Mouse (Mus musculus): ENCODE data around the gene Mup4. TPM values are rescaled to one million over a fixed set of nuclear protein-coding genes. Genes with fewer than 3 reads are reported as not detected.
A peak's percentile ranks its signal among the peaks of the same experiment; 100 is the strongest.
"Not testable (repeated sequence)": the region's sequence is repeated elsewhere in the genome, so short reads cannot be mapped to it uniquely, and the experiment has no call there.

Gene Mup4
- not detected for polyA plus RNA-seq (2021)

DNA sequence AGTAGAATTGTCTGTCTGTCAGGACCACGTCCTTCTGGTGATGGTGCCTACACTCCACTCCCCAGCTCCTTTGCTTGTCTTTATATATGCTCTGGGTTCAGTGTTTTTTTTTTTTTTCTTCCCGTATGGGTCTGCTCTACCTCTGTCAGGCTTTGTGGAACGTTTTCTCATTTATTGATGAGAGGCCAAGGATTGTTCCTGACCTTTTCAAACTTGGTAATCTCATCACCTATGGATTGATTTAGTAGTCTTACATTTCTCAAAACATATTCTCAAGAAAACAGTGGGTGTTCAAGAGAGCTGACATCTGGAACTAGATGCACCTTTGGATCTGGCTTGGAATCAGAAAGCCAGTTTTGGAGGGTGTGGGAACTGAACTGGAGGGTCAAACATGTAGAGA, at the start of gene Mup4:
TSS of gene Mup4 (minus strand) at position 101 of the 400 bp plus-strand sequence.
- in situ Hi-C loops (cut with MboI; ENCODE audit: low pct_unique_long_range_greater_than_20kb), result no loop called here
- DNase-seq (ENCODE audit: low read depth, low spot score) (no peak), ATAC-seq (no peak)
- TF ChIP-seq CTCF (IDR thresholded peaks at IDR 0.05), result no peak
- ChIA-PET POLR2A (no interaction called here), CTCF (no interaction called here)
- H3K27me3 ChIP-seq, result no peaks in the 10 kb centered on the region

DNA sequence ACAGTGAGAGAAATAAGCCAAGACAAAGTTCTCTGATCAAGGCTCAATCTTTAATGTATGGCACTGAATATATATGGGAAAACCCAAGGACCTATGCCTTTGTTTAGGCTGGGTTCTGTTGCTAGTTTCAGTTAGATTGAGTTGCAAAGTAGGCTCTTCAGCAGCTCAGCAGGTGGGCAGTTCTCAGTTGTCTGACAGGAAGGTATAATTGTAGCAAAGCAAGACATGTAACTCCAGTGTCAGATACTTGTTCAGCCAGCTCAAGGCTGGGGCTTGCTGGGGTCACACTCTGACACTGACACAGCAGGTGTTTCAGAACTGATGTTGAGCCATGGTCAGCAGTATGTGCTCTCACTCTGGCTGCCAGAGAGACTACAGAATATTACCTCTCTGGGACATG, 37.4 kb upstream of the Mup4 start:
- CTCF ChIA-PET; H3K27me3 ChIP-seq; POLR2A ChIA-PET; ATAC-seq; DNase-seq (ENCODE audit: low read depth, low spot score); in situ Hi-C loops (cut with MboI; ENCODE audit: low pct_unique_long_range_greater_than_20kb): not testable (repeated sequence)

DNA sequence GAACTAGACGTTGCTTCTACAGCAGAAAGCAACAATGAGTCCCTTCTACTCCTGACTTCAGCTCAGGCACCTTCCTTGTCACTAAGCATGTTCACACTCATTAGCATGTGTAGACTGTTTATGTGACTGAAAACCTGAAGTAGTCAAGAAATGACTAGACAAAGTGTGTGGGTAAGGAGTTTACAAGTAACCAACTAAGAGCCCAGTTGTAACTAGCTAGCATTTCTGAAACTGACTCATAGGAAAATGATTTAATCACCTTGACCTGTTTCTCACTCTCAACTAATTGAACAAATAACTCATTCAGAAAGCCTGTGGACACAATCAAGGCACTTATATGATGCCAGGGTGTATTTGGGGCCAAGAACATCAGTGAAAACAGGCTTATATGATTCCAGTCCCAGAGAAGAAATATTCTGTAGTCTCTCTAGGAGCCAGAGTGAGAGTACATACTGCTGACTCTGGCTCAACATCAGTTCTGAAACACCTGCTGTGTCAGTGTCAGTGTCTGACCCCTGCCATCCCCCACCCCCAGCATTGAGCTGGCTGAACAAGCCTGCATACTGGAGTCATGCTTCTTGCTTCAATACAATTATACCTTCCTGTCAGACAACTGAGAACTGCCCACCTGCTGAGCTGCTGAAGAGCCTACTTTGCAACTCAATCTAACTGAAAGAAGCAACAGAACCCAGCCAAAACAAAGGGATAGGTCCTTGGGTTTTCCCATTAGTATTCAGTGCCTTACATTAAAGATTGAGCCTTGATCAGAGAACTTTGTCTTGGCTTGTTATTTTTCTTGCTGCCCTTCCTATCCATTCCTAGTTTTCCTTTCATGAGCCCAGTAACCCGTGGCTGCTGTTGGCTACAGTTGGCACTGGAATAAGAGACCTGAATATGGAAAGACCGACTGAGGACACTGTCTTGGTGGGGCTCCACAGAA, 3.2 kb upstream of the Mup4 start, which contains the start of gene Mup6:
TSS of gene Mup6 (plus strand) at position 890 of the 940 bp plus-strand sequence.
- no peak for DNase-seq (ENCODE audit: low read depth, low spot score)
- no peaks in the 10 kb centered on the region for H3K27me3 ChIP-seq
- ChIA-PET POLR2A (no interaction called here), CTCF (no interaction called here)
- TF ChIP-seq CTCF (IDR thresholded peaks at IDR 0.05), result no peak
- in situ Hi-C loops (cut with MboI; ENCODE audit: low pct_unique_long_range_greater_than_20kb), result no loop called here
- ATAC-seq, result no peak

DNA sequence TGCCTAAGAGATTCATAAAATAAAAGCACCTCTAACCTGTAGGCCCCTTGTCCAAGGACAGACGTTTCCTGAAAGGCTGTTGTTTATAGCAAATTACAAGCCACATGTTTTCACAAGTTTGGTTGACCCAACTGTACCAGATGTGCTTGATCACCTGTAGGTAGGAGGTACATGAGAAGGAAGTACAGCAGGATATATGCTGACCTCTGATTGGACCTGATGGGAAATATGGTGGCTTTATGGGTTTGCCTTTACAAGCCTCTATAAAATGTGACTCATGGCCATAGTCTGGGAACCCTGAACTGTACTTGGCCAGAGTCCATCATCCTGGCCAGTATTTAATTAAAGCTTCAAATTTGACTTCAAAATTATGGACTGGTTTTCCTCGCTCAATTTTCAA, 23.0 kb downstream of the Mup4 start:
- CTCF ChIA-PET, result no interaction called here
- TF ChIP-seq CTCF (IDR thresholded peaks at IDR 0.05), result no peak
- in situ Hi-C loops (cut with MboI; ENCODE audit: low pct_unique_long_range_greater_than_20kb), result loop anchor here (25.0 kb wide), 1 partner anchor 575 kb away; no protein-coding TSS in a partner anchor
- DNase-seq (ENCODE audit: low read depth, low spot score) (no peak), ATAC-seq (no peak)
- POLR2A ChIA-PET, result no interaction called here
- peaks cover 3% of the 10 kb centered on the region for H3K27me3 ChIP-seq

DNA sequence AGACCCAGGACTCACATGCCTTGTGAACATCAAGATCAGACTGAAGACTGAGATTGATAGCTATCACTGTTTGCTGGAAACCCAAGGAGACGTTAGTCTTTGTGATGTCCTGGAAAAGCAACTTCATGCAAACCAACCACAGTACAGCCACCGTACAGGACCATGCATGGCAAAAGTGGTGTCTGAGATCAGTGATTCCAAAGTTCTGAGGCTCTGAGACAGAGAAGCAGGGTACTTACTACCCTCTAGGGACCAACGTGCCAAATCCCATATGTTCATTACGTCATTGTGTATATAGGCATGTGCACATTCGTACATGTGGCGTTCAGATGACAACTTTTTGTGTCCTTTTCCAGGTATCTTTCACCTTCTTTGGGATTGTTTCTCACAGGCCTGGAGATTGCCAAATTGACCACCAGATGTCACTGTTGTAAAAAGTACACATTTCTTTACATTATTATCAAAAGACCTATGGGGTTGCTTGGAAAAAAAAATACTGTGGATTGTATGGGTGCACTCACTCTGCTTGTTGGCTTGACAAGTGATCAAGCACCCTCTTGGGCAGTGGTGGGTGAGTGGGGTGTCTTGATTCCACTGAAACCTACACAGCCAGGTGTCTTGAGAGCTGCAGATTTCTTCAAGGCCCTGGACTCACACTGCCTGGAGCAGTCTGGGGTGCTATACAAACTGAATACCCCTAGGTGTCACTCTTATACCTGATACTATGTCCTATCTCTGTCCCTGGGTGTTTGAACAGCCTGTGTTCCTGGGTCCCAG, 27.8 kb downstream of the Mup4 start:
- ChIA-PET POLR2A (no interaction called here), CTCF (interaction anchor here (1.2 to 1.3 kb wide), 2 partner anchors 10 to 1879 kb away, joined by 3 to 5 read pairs; no protein-coding TSS in a partner anchor)
- DNase-seq (ENCODE audit: low read depth, low spot score) (peak; percentile 7), ATAC-seq (peak; percentile 78)
- peak; percentile 62 for TF ChIP-seq CTCF (IDR thresholded peaks at IDR 0.05)
- H3K27me3 ChIP-seq, result peaks cover 12% of the 10 kb centered on the region
- in situ Hi-C loops (cut with MboI; ENCODE audit: low pct_unique_long_range_greater_than_20kb), result loop anchor here (5.0 to 25.0 kb wide), 2 partner anchors 145 to 570 kb away; no protein-coding TSS in a partner anchor

DNA sequence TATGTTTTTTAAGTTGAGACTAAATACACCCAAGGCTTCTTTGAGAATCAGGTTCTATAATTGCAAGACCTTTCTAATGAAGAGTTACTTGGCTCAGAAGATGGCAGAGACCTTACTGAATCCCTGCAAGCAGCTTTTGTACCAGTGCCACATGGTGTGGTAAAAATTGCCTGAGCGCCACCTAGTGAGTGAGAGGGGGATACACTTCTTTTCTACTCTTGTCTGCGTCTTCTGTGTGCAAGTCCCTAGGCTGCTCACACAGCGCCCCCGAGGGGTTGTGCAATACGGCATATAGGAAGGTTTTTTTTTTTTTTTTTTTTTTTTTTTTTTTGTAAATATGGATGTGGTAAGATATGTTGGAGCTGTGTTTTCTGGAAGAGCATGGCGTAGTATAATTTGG, 32.2 kb downstream of the Mup4 start:
- ChIA-PET POLR2A (no interaction called here), CTCF (interaction anchor here (0.7 to 0.8 kb wide), 2 partner anchors 21 to 143 kb away, joined by 3 to 4 read pairs; no protein-coding TSS in a partner anchor)

DNA sequence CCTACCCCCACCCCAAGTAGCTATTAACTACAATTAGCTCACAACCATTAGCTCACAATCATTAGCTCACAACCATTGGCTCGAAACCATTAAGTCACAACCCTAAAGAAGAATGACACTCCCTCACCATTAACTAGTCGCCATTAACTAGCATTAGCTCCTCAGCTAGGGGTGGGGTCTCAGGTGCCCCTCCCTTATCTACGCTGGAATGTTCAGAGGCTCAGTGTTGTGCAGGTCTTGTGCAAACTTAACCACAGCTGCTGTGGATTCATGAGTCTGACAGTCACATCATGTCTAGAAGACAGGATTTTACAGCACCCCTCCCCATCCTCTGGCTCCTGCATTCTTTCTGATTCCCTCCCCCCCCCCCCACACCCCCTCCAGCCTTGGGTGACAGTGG, 32.8 kb downstream of the Mup4 start:
- in situ Hi-C loops (cut with MboI; ENCODE audit: low pct_unique_long_range_greater_than_20kb), result loop anchor here (5.0 to 25.0 kb wide), 2 partner anchors 50 to 565 kb away; no protein-coding TSS in a partner anchor
- TF ChIP-seq CTCF (IDR thresholded peaks at IDR 0.05), result no peak
- POLR2A ChIA-PET, result no interaction called here
- CTCF ChIA-PET, result interaction anchor here (0.7 to 1.5 kb wide), 5 partner anchors 12 to 142 kb away, joined by 3 to 5 read pairs (median 3); partner anchors contain the start of gene Slc46a2
- DNase-seq (ENCODE audit: low read depth, low spot score) (no peak), ATAC-seq (no peak)
- peaks cover 9% of the 10 kb centered on the region for H3K27me3 ChIP-seq

More for the DNA sequence above, 32.2 kb downstream of the Mup4 start:
- peak; percentile 75 for TF ChIP-seq CTCF (IDR thresholded peaks at IDR 0.05)
- DNase-seq (ENCODE audit: low read depth, low spot score), result peak; percentile 15
- peak; percentile 80 for ATAC-seq
- peaks cover 9% of the 10 kb centered on the region for H3K27me3 ChIP-seq
- in situ Hi-C loops (cut with MboI; ENCODE audit: low pct_unique_long_range_greater_than_20kb), result loop anchor here (5.0 to 25.0 kb wide), 2 partner anchors 51 to 566 kb away; no protein-coding TSS in a partner anchor

DNA sequence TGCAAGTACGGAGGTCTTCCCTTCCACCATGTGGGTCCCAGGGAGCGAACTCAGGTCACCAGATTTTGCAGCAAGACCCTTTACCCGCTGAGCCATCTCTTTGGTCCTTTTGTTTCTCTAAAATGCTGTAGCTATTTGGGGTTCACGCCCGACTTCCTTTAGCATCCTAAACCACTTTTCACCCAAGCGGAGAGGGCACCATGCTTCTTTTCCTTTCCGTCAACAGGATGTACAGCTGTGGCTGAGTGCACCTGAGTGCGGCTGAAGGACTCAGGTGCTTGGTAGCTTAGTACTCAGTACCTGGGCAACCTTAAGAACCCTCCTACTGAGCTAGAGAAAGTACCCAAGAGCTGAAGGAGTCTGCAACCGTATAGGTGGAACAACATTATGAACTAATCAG, 35.4 kb downstream of the Mup4 start:
- ChIA-PET CTCF (no interaction called here), POLR2A (no interaction called here)
- no peak for TF ChIP-seq CTCF (IDR thresholded peaks at IDR 0.05)
- ATAC-seq (no peak), DNase-seq (ENCODE audit: low read depth, low spot score) (no peak)
- peaks cover under 1% of the 10 kb centered on the region for H3K27me3 ChIP-seq
- in situ Hi-C loops (cut with MboI; ENCODE audit: low pct_unique_long_range_greater_than_20kb), result loop anchor here (5.0 to 25.0 kb wide), 2 partner anchors 48 to 563 kb away; no protein-coding TSS in a partner anchor

DNA sequence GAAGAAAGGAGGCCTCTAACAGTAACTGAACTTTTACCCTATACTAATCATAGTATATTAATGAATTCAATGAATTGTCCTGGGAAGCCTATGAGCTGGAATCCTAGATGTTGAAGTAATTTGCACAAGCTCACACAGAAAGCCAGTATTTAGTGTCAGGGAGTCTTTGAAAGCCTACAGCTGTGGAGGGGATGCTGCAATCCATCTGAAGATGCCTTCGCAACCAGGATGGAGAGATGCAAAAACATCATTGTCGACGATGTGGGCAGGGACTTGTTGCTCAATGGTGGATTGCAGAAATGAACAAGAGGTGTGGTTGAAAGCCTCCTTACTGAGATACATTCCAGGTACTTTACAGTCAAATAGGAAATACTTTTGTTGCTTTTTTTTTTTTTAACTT, 42.5 kb downstream of the Mup4 start:
- TF ChIP-seq CTCF (IDR thresholded peaks at IDR 0.05), result no peak
- DNase-seq (ENCODE audit: low read depth, low spot score) (no peak), ATAC-seq (no peak)
- ChIA-PET POLR2A (no interaction called here), CTCF (interaction anchor here (1.6 kb wide), 1 partner anchor 329 kb away, joined by 3 read pairs; no protein-coding TSS in a partner anchor)
- in situ Hi-C loops (cut with MboI; ENCODE audit: low pct_unique_long_range_greater_than_20kb), result no loop called here
- H3K27me3 ChIP-seq, result no peaks in the 10 kb centered on the region

DNA sequence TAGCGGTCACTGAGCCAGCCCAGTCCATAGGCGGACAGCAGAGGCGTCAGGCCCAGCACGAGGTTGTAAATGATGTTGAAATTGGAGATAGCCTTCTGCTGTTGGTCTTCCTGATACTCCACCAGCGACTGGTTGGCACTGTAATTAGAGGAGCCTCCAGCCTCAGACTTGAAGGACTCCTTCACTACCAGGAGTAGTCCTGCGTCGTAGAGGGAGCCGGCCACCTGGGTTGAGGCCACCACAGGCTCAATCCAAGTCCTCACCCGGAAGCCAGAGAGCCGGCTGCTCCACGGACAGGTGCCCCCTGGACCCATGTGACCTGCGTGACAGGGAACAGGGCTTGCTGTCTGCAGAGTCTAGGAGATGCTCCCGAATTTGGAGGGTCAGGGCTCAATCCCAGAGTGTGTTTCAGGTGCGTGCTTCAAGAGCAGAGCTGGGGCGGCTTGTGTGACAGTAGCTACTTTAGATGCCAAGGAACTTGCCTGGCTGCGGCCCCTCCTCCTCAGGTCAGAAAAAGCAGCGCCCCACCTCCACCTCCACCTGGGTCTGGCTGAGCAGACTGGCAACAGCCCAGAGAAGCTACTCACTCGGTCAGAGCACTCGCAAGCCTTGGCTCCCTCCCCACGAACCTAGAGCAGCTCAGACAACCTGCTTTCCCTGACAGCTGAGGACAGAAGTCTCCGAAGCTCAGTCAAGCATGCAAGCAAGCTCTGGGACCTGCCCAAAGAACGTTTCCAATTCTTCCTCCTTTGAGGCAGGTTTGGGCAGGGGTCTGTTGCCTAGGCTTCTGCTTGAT, 45.7 kb downstream of the Mup4 start, which contains the start of gene Slc46a2:
TSS of gene Slc46a2 (minus strand) at position 449 of the 796 bp plus-strand sequence.
- ATAC-seq, result no peak
- in situ Hi-C loops (cut with MboI; ENCODE audit: low pct_unique_long_range_greater_than_20kb), result no loop called here
- no peak for TF ChIP-seq CTCF (IDR thresholded peaks at IDR 0.05)
- H3K27me3 ChIP-seq, result no peaks in the 10 kb centered on the region
- DNase-seq (ENCODE audit: low read depth, low spot score), result no peak
- ChIA-PET POLR2A (no interaction called here), CTCF (interaction anchor here (1.5 kb wide), 1 partner anchor 12 kb away, joined by 3 read pairs; no protein-coding TSS in a partner anchor)
